Mouse (Mus musculus): Measurements from ENCODE around the gene Pgm2l1. TPM values are rescaled to one million over a fixed set of nuclear protein-coding genes. Genes with fewer than 3 reads are reported as not detected.

Pgm2l1 gene
- polyA plus RNA-seq, 1 experiment, result 15.8 TPM

GRCm38 (mm10) chr7:100309216-100309615, 82.0 kb downstream of the Pgm2l1 start:
- H3K27me3 ChIP-seq (ENCODE audit: control insufficient read depth, insufficient read depth, low read length), result no peaks in the 10 kb centered on the region

DNA sequence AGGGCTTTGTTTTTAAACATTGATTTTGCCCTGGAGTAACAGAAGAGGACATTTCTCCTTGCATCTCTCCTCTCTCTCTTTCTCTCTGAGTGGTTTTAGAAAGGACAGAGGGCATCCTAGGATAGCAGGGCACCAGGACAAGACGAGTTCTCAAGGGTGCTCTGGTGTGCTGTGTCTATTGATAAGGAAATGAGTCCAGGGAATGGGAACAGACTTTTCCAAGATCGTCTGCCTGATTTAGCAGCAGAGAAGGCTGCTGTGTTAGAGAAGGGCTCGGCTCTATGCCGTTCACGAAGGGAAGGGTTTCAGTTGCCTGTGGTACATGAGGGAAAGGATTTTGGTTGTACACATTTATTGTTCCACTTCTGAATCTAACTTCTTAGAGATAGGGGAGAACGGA, 82.5 kb downstream of the Pgm2l1 start:
- WGBS, result 76% methylated on average over 6 of the region's 6 CpGs
- Histone ChIP-seq H3K36me3 (ENCODE audit: control insufficient read depth, insufficient read depth, low read length) (no peaks in the 10 kb centered on the region), H3K27me3 (ENCODE audit: control insufficient read depth, insufficient read depth, low read length) (no peaks in the 10 kb centered on the region), H3K4me1 (replicated peaks; ENCODE audit: control insufficient read depth, insufficient read depth, low read length) (no peaks in the 10 kb centered on the region), H3K4me3 (ENCODE audit: control insufficient read depth, insufficient read depth, low read length) (no peak overlapping the region), H3K27ac (ENCODE audit: control insufficient read depth, insufficient read depth, low read length) (no peak overlapping the region)
- TF ChIP-seq CTCF (IDR thresholded peaks at IDR 0.05; ENCODE audit: borderline replicate concordance, control insufficient read depth, extremely low read depth, insufficient read depth, low read length, poor library complexity) (no peak), POLR2A (IDR thresholded peaks at IDR 0.05; ENCODE audit: control insufficient read depth, extremely low read depth, insufficient read depth, low read length, poor library complexity) (no peak)
- no peak for DNase-seq

More at GRCm38 (mm10) chr7:100309216-100309615, 82.0 kb downstream of the Pgm2l1 start:
- no peak overlapping the region for H3K27ac ChIP-seq (ENCODE audit: control insufficient read depth, insufficient read depth, low read length)
- H3K4me3 ChIP-seq (ENCODE audit: control insufficient read depth, insufficient read depth, low read length), result no peak overlapping the region
- H3K4me1 ChIP-seq (replicated peaks; ENCODE audit: control insufficient read depth, insufficient read depth, low read length), result no peaks in the 10 kb centered on the region
- WGBS, result 100% methylated on average over 1 of the region's 1 CpGs
- no peaks in the 10 kb centered on the region for H3K36me3 ChIP-seq (ENCODE audit: control insufficient read depth, insufficient read depth, low read length)
- DNase-seq, result no peak
- TF ChIP-seq CTCF (IDR thresholded peaks at IDR 0.05; ENCODE audit: borderline replicate concordance, control insufficient read depth, extremely low read depth, insufficient read depth, low read length, poor library complexity) (no peak), POLR2A (IDR thresholded peaks at IDR 0.05; ENCODE audit: control insufficient read depth, extremely low read depth, insufficient read depth, low read length, poor library complexity) (no peak)

GRCm38 (mm10) chr7:100310290-100310689, 83.1 kb downstream of the Pgm2l1 start:
- H3K27me3 ChIP-seq (ENCODE audit: control insufficient read depth, insufficient read depth, low read length), result no peaks in the 10 kb centered on the region
- DNase-seq, result peak; percentile 62
- H3K36me3 ChIP-seq (ENCODE audit: control insufficient read depth, insufficient read depth, low read length), result no peaks in the 10 kb centered on the region
- WGBS, result 28% methylated on average over 12 of the region's 12 CpGs
- H3K4me3 ChIP-seq (ENCODE audit: control insufficient read depth, insufficient read depth, low read length), result no peak overlapping the region
- H3K27ac ChIP-seq (ENCODE audit: control insufficient read depth, insufficient read depth, low read length), result no peak overlapping the region
- TF ChIP-seq CTCF (IDR thresholded peaks at IDR 0.05; ENCODE audit: borderline replicate concordance, control insufficient read depth, extremely low read depth, insufficient read depth, low read length, poor library complexity) (no peak), POLR2A (IDR thresholded peaks at IDR 0.05; ENCODE audit: control insufficient read depth, extremely low read depth, insufficient read depth, low read length, poor library complexity) (no peak)
- no peaks in the 10 kb centered on the region for H3K4me1 ChIP-seq (replicated peaks; ENCODE audit: control insufficient read depth, insufficient read depth, low read length)

- no peak for DNase-seq
- WGBS, result 73% methylated on average over 4 of the region's 4 CpGs
- Histone ChIP-seq H3K4me3 (ENCODE audit: control insufficient read depth, insufficient read depth, low read length) (no peak overlapping the region), H3K27ac (ENCODE audit: control insufficient read depth, insufficient read depth, low read length) (no peak overlapping the region), H3K36me3 (ENCODE audit: control insufficient read depth, insufficient read depth, low read length) (no peaks in the 10 kb centered on the region), H3K4me1 (replicated peaks; ENCODE audit: control insufficient read depth, insufficient read depth, low read length) (no peaks in the 10 kb centered on the region), H3K27me3 (ENCODE audit: control insufficient read depth, insufficient read depth, low read length) (no peaks in the 10 kb centered on the region)
- TF ChIP-seq POLR2A (IDR thresholded peaks at IDR 0.05; ENCODE audit: control insufficient read depth, extremely low read depth, insufficient read depth, low read length, poor library complexity), result no peak
- TF ChIP-seq CTCF (IDR thresholded peaks at IDR 0.05; ENCODE audit: borderline replicate concordance, control insufficient read depth, extremely low read depth, insufficient read depth, low read length, poor library complexity), result no peak
Measured at GRCm38 (mm10) chr7:100312716-100313115, 85.5 kb downstream of the Pgm2l1 start.

DNA sequence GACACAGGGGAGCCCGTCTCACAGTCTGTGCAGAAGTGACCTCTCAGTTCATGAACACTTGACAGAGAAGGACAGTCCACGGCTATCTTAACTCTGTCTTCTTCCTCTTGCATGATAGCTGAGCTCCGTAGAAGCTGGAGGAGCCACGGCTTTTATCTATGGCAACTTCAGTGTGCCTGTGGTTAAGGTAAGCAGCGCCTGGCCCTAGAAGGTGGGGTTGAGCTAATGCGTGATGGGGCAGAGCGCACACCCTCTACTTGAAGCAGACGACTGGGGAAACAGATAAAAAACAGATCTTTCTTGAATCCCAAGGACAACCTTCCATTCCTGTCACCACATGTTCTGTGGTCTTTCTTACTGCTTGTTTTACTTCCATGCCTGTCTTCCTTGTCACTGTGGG, 89.7 kb downstream of the Pgm2l1 start:
- H3K36me3 ChIP-seq (ENCODE audit: control insufficient read depth, insufficient read depth, low read length), result no peaks in the 10 kb centered on the region
- H3K4me3 ChIP-seq (ENCODE audit: control insufficient read depth, insufficient read depth, low read length), result no peak overlapping the region
- no peaks in the 10 kb centered on the region for H3K4me1 ChIP-seq (replicated peaks; ENCODE audit: control insufficient read depth, insufficient read depth, low read length)
- H3K27ac ChIP-seq (ENCODE audit: control insufficient read depth, insufficient read depth, low read length), result no peak overlapping the region
- no peaks in the 10 kb centered on the region for H3K27me3 ChIP-seq (ENCODE audit: control insufficient read depth, insufficient read depth, low read length)
- TF ChIP-seq CTCF (IDR thresholded peaks at IDR 0.05; ENCODE audit: borderline replicate concordance, control insufficient read depth, extremely low read depth, insufficient read depth, low read length, poor library complexity) (no peak), POLR2A (IDR thresholded peaks at IDR 0.05; ENCODE audit: control insufficient read depth, extremely low read depth, insufficient read depth, low read length, poor library complexity) (no peak)
- no peak for DNase-seq
- 88% methylated on average over 8 of the region's 8 CpGs for WGBS

DNA sequence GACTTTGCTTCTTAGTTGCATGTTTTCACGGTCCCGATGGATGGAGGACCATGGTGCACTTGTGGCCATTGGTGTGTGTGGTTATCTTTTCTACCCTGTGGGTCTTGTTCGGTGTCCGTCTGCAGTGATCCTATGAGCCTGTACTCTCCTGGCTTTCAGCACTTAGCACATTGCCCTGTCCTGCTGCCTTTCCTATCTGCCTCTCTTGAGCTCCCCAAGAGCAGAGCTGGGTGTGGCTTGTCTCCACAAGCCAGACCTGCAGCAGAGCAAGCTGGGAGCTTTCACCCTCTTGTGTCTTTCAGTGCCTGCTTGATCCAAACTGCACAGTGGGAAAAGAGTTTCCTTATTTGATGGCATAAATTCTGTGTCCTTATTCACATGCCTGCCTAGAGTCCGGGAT, 90.3 kb downstream of the Pgm2l1 start:
- WGBS, result 98% methylated on average over 5 of the region's 5 CpGs
- TF ChIP-seq POLR2A (IDR thresholded peaks at IDR 0.05; ENCODE audit: control insufficient read depth, extremely low read depth, insufficient read depth, low read length, poor library complexity), result no peak
- no peak for TF ChIP-seq CTCF (IDR thresholded peaks at IDR 0.05; ENCODE audit: borderline replicate concordance, control insufficient read depth, extremely low read depth, insufficient read depth, low read length, poor library complexity)

GRCm38 (mm10) chr7:100323721-100324120, 96.5 kb downstream of the Pgm2l1 start:
- WGBS, result 86% methylated on average over 3 of the region's 3 CpGs
- Histone ChIP-seq H3K27ac (ENCODE audit: control insufficient read depth, insufficient read depth, low read length) (no peak overlapping the region), H3K36me3 (ENCODE audit: control insufficient read depth, insufficient read depth, low read length) (no peaks in the 10 kb centered on the region), H3K4me3 (ENCODE audit: control insufficient read depth, insufficient read depth, low read length) (no peak overlapping the region), H3K27me3 (ENCODE audit: control insufficient read depth, insufficient read depth, low read length) (no peaks in the 10 kb centered on the region), H3K4me1 (replicated peaks; ENCODE audit: control insufficient read depth, insufficient read depth, low read length) (no peaks in the 10 kb centered on the region)
- no peak for TF ChIP-seq POLR2A (IDR thresholded peaks at IDR 0.05; ENCODE audit: control insufficient read depth, extremely low read depth, insufficient read depth, low read length, poor library complexity)
- no peak for TF ChIP-seq CTCF (IDR thresholded peaks at IDR 0.05; ENCODE audit: borderline replicate concordance, control insufficient read depth, extremely low read depth, insufficient read depth, low read length, poor library complexity)
- no peak for DNase-seq

More for the DNA sequence above, 90.3 kb downstream of the Pgm2l1 start:
- Histone ChIP-seq H3K36me3 (ENCODE audit: control insufficient read depth, insufficient read depth, low read length) (no peaks in the 10 kb centered on the region), H3K4me3 (ENCODE audit: control insufficient read depth, insufficient read depth, low read length) (no peak overlapping the region), H3K4me1 (replicated peaks; ENCODE audit: control insufficient read depth, insufficient read depth, low read length) (no peaks in the 10 kb centered on the region), H3K27ac (ENCODE audit: control insufficient read depth, insufficient read depth, low read length) (no peak overlapping the region), H3K27me3 (ENCODE audit: control insufficient read depth, insufficient read depth, low read length) (no peaks in the 10 kb centered on the region)
- DNase-seq, result no peak
